Mouse (Mus musculus) A20 (cell line): ENCODE results near the gene Phgr1.
A peak's percentile ranks its signal among the peaks of the same experiment; 100 is the strongest.

Experiments used
- DNase-seq: peaks from one replicate; pipeline ENCODE4 v3.0.0-alpha.2; 2011; ENCODE audit warnings: low read depth, low spot score

Gene Phgr1

DNA sequence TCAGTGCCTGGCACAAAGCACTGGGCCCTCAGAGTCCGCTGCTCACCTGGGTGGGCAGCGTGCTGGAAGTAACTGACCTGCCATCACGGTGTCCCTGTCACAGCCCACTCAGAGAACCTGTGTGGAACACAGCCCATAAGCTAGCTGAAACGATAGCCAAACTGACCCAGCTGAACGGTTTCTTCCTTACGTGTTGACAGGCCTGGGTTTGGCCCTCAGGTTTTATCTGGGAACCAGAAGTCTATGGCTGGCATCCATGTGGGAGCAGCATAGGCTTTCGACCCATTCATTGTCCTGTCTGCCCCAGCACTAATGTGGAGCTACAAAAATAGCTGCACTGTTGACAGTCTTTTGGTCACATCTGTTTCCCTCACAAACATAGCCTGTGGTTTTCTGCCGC lies 22.1 kb upstream of the Phgr1 start:
- DNase-seq, result no peak

DNA sequence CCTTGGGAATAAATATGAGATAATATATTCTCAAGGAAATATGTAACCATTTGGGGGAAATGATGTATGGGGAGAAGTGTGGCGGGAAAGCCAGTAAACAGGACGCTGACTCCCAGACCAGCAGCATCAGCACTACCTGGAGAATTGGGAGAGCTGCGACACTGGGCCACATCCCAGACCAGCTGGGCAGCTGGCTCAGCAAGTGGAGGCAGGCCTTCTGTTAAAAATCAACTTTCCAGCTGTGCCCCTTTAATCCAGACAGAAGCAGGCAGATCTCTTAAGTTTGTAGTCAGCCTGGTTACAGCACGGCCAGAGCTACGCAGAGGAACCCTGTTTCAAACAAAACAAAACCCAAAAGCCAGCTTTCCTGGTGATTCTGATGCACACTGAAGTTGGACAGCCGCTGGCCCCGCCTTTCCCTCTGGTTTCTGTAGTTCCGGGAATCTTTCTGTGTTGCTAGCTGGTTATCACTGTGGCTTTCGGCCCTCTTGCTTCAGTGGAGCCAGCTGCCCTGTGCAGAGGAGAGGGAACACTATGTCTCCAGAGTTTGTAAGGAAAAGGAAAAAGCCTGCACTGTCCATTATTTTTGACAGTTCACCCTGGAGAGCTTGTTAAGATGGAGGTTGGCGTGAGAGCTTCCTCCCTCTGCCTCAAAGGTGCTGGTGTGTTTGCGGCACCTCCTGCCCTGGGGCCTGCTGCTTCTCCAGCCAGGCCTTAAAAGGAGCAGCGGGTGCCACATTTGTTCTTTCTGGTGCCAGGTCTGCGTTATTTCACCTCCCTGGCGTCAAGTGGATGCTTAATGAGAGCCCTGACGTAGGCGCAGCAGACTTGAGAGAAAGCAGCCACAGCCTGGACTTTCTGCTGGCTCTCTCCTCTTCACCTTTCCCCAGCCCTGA lies 20.4 kb upstream of the Phgr1 start:
- no peak for DNase-seq

DNA sequence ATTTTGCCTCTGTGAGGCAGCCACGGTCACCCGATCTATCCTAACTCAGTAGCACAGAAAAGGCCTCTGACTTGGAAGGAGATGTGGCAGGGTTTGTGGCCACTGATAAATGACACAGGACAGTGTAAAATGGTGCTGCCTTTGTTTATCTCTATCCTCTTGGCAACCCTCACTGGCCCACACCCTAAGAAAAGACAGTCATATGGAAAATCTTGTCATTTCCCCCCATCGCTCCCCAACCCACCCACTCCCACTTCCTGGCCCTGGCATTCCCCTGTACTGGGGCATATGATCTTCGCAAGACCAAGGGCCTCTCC lies 19.8 kb upstream of the Phgr1 start:
- no peak for DNase-seq

- DNase-seq, result no peak
Observed at GRCm38 (mm10) chr2:118754143-118754542, 18.4 kb upstream of the Phgr1 start.

GRCm38 (mm10) chr2:118755407-118755806 lies 17.2 kb upstream of the Phgr1 start:
- no peak for DNase-seq

DNA sequence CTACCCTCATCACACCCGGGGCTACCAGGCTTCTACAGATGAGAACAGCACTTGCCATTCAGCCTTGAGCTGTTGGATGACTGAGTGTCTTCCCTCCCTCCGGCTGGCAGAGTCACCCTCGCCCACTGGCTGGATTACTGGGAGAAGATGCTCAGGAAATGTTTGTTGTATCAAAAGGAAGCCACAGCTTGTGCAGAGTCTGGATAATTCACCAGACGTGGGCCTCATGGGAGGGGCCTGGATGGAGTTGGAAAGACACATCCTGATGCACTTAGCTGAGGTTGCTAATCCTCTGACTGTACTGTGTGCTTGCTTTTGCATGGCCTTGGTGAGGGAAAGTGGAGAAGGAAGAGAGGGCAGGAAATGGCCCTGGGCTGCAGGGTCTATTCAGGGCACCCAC lies 16.5 kb upstream of the Phgr1 start:
- no peak for DNase-seq

- peak; percentile 83 for DNase-seq
Observed at GRCm38 (mm10) chr2:118759828-118760227, 12.7 kb upstream of the Phgr1 start.

- DNase-seq, result no peak
Observed at GRCm38 (mm10) chr2:118760311-118761025, 12.1 kb upstream of the Phgr1 start.

DNA sequence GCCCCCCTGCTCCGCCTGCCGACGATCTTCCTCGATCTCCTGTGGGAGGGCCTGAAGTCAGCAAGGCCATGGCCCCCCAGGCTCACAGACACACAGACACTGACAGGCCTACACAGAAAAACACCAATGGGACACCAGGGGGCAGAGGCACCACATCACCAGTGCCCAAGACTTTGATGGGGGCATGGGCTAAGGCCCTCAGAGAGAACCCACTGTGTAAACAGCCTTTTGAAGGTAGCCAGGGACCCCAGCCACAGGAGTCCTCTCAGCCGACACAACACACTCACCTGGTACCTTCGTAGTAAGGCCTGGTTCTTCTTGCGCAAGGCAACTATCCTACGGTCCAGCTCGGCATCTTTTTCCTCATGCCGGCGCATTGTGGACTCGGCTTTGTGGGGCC lies 11.2 kb upstream of the Phgr1 start:
- no peak for DNase-seq

- no peak for DNase-seq
Observed at GRCm38 (mm10) chr2:118761906-118762783, 10.4 kb upstream of the Phgr1 start, which contains the start of gene Ccdc9b. Gene Ccdc9b (minus strand): TSS chr2:118762661.

GRCm38 (mm10) chr2:118762784-118763148 lies 9.8 kb upstream of the Phgr1 start:
- no peak for DNase-seq

- DNase-seq, result no peak
Observed at GRCm38 (mm10) chr2:118763469-118763868, 9.1 kb upstream of the Phgr1 start.

- peak; percentile 56 for DNase-seq
Observed at GRCm38 (mm10) chr2:118764094-118764831, 8.3 kb upstream of the Phgr1 start.

GRCm38 (mm10) chr2:118764875-118765274 lies 7.7 kb upstream of the Phgr1 start:
- DNase-seq, result no peak

GRCm38 (mm10) chr2:118766041-118767033 lies 6.2 kb upstream of the Phgr1 start:
- peak; percentile 31 for DNase-seq

- no peak for DNase-seq
Observed at GRCm38 (mm10) chr2:118774536-118774935, 2.0 kb downstream of the Phgr1 start.

- DNase-seq, result no peak
Observed at GRCm38 (mm10) chr2:118775396-118775795, 2.8 kb downstream of the Phgr1 start.

DNA sequence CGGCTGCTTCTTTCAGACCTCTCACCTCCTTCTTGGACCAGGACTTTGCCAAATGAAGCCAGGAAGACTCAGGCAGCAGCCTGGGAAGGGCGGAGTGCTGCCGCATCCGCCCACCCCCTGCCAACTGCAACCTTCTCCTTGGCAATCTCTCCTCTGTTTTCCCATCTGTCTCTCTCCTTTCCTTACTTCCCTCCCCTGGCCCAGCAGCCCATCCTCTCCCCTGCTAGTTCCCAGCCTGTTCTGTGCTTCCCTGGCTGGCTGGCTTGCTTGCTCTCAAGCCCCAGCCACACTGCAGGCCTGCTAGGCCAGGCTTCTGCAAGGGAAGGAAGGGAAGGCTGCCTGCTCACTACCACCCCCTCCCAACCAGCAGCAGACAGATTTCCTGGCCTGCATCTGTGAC lies 3.3 kb downstream of the Phgr1 start:
- no peak for DNase-seq

- no peak for DNase-seq
Observed at GRCm38 (mm10) chr2:118776295-118776694, 3.7 kb downstream of the Phgr1 start.

DNA sequence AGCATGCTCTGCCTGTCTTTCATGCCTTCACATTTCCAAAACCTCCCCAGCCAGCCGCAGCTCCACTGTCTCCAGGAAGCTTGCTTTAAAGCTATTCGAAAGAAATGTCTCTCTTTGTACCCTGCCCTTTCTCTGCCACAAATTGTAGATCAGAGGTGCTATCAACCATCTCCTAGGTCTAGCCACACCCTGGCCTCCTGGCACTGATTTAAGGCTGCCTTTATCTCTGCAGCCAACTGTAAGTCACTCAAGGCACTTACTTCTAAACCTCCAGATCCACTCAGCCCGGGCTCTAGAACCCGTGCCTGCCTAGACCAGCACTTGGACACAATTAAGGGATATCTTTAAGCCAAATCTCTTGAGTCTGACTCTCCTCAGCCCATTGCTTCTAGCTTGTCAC lies 5.8 kb downstream of the Phgr1 start:
- no peak for DNase-seq
